Mouse (Mus musculus) lung, postnatal 0 days (tissue): ENCODE results near the gene Supt16.

Experiments used
- CTCF ChIP-seq: IDR thresholded peaks from 2 replicates; pipeline ENCODE4 v1.5.1; 2016; ENCODE audit warnings: antibody characterized with exemption, mild to moderate bottlenecking
- EP300 ChIP-seq: IDR thresholded peaks from 2 replicates; pipeline ENCODE4 v1.6.1; 2016; ENCODE audit warnings: antibody characterized with exemption, mild to moderate bottlenecking, control low read depth

GRCm38 (mm10) chr14:52133584-52133983 is 63.6 kb downstream of the Supt16 start:
- no peak for TF ChIP-seq EP300
- TF ChIP-seq CTCF, result no peak
